Mouse (Mus musculus) brain, embryonic 18.5 days (tissue): ENCODE data around the gene H2-M10.5.
"Not testable (repeated sequence)": the region's sequence is repeated elsewhere in the genome, so short reads cannot be mapped to it uniquely, and the experiment has no call there.

Source experiments
- DNase-seq: peaks from one replicate; pipeline ENCODE4 v3.0.0-alpha.2; 2012; ENCODE audit warnings: low read depth, low spot score

The H2-M10.5 gene

GRCm38 (mm10) chr17:36772610-36773009 lies at the start of gene H2-M10.5:
Gene H2-M10.5 (plus strand): TSS chr17:36772910.
- not testable (repeated sequence) for DNase-seq

GRCm38 (mm10) chr17:36726046-36726445 lies 46.7 kb upstream of the H2-M10.5 start:
- peak; percentile 16 for DNase-seq

GRCm38 (mm10) chr17:36763816-36764215 lies 8.9 kb upstream of the H2-M10.5 start:
- no peak for DNase-seq

- DNase-seq = peak; percentile 12
These were observed 8.5 kb upstream of the H2-M10.5 start for GRCm38 (mm10) chr17:36764244-36764643.

DNA sequence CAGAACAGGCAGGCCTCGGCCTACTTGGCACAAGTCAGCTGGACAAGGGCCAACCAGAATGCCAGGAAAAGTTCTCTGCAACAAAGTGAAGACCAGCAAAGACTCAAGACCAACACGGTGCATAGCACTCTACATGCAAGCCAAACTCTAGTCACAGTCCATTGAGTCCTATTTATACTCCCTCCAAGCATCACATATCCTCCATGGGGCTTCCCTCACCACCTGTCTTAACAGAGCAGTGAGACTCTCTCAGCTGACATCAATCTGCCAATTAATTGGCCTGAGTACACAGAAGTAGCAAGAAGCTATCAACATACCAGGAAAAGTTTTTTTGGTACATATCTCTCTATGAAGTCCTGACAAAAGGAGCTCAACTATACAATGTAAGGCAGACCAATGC lies 7.3 kb upstream of the H2-M10.5 start:
- DNase-seq = not testable (repeated sequence)

GRCm38 (mm10) chr17:36781533-36781932 lies 8.8 kb downstream of the H2-M10.5 start:
- DNase-seq = no peak

GRCm38 (mm10) chr17:36786483-36786886 lies 13.8 kb downstream of the H2-M10.5 start:
- not testable (repeated sequence) for DNase-seq

DNA sequence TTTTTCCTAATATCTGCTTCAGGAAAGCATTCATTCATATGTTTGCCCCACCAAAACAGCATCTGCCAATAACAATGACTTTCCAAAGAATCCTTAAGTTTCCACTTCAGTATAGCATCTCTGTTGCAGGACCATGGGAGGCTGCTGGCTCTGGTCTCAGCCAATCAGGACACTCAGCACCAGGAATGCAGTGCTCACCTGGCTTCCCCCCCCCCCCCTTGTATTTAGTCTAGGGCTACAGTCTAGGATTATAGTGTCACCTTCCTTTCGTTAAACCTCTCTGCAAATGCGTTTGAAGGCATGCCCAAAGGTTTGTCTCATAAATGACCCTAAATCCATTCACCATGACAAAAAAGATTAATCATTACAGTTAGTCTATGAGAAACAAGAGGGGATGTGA lies 15.6 kb downstream of the H2-M10.5 start:
- DNase-seq = no peak

GRCm38 (mm10) chr17:36788801-36789200 lies 16.1 kb downstream of the H2-M10.5 start:
- DNase-seq = peak; percentile 61

DNA sequence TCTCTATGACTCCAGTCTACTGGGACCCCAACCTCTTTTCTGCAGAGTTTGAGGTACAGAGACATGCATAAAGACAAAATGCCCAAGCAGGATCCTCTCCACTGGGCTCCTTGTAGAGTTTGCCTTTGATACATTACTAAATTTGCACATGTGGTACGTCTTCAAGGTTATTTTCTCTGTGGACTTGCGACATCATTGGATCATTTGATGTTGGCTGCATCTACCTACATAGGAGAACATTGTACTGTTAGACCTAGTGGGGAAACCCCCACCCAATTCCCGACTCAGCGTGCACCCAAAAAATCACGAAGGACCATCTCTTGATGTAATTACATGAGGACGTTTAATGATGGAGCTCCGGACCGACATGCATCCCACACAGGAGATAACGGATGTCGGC lies 26.8 kb downstream of the H2-M10.5 start:
- no peak for DNase-seq

- DNase-seq = not testable (repeated sequence)
These were observed 27.3 kb downstream of the H2-M10.5 start for GRCm38 (mm10) chr17:36799921-36800462.

- no peak for DNase-seq
These were observed 39.2 kb downstream of the H2-M10.5 start, which contains the start of gene H2-M10.6 for GRCm38 (mm10) chr17:36811871-36812270. Gene H2-M10.6 (plus strand): TSS chr17:36812171.

DNA sequence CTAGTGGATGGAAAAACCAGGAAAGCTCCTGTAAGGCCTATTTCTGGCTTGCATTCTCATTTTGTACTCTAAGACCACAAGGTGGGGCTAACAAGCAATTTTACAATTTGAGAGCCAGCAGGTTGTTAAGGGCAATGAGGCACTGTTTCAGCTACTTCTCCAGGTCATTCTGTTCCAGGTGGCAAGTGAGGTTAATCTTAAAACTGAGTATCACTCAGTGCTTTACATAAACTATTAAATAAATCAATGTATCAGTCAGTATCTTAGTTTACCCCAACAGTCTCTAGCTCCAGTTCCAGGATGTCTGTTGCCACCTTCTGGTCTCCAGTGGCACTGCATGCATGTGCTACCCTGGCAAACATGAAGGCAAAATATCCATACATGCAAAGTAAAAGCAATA lies 51.3 kb downstream of the H2-M10.5 start:
- DNase-seq = no peak

DNA sequence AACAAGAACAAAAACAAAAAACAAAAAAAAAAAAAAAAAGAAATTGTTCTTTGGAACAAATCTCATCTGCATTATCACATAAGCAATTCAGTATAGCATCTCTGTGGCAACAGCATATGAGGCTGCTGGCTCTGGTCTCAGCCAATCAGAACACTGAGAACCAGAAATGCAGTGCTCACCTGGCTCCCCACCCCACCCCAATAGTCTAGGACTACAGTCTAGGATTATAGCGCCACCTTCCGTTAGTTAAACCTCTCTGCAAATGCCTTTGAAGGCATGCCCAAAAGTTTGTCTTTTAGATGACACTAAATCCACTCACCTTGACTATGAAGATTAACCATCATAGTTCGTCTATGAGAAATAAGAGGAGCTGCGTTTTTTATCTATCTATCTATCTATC lies 52.8 kb downstream of the H2-M10.5 start:
- no peak for DNase-seq
